Mouse (Mus musculus): ENCODE results near the gene Brap.
"Not testable (repeated sequence)": the region's sequence is repeated elsewhere in the genome, so short reads cannot be mapped to it uniquely, and the experiment has no call there.

Brap gene

GRCm38 (mm10) chr5:121660059-121660896 lies at the start of gene Brap, which contains the start of gene Acad10:
Gene Brap (plus strand): TSS chr5:121660563.
Gene Acad10 (minus strand): TSS chr5:121660514.
- peak; percentile 87 to 90 for DNase-seq

DNA sequence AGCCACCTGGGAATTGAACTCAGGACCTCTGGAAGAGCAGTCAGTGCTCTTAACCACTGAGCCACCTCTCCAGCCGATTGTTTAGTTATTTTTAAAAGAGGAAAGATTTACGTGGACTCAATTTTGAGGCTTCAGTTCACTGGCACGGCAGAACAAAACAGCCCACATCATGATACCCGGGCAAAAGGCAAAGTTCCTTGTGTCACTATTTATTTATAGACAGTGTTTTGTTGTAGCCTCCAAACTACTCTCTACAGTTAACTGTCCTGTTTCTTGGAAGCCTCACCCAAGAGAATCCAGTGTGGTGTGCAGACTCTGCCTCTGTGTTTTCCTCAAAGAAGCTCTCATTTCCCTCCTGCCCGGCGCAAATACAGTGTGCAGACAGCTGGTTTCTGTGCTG lies 48.3 kb upstream of the Brap start:
- no peak for DNase-seq

- not testable (repeated sequence) for DNase-seq
Measured at GRCm38 (mm10) chr5:121614921-121615320, 45.4 kb upstream of the Brap start.

- DNase-seq, result peak; percentile 55 to 56
Measured at GRCm38 (mm10) chr5:121618592-121619513, 41.5 kb upstream of the Brap start, which contains the start of gene Acad12. Gene Acad12 (minus strand): TSS chr5:121618938.

- DNase-seq, result no peak
Measured at GRCm38 (mm10) chr5:121621102-121621501, 39.3 kb upstream of the Brap start.

DNA sequence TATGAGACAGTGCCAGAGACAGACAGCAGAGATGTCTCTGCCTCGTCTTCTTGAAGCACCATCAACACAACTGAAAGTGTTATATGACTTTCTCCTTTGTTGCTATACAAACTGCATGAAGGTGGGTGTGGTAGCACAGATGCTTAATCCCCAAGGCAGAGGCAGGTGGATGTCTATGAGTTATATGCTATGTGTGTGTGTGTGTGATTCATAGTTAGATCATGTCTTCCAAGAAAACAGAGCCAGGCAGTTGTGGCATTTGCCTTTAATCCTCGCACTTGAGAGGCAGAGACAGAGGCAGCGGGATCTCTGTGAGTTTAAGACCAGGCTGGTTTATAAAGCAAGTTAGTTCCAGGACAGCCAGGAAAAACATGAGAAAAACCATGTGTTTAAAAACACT lies 37.1 kb upstream of the Brap start:
- DNase-seq, result no peak

DNA sequence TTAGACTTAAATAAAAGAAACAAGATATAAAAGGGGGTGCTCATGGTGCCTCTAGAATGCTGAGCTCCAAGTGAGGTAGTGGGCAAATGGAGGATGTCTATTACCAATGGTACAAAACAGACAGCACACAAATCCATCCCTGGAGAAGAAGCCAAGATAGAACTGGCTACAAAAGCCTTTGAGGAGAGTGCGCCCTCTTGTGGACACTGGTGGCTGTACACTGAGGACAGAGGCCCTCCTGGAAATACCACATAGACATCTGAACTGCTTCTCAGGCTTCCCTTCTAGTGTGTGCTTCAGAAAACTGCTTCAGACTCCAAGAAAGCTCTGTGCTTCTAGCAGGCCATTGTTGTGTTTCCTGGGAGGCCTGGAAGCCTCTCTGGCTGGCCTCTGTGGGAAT lies 32.5 kb upstream of the Brap start:
- DNase-seq, result peak; percentile 38 to 43

DNA sequence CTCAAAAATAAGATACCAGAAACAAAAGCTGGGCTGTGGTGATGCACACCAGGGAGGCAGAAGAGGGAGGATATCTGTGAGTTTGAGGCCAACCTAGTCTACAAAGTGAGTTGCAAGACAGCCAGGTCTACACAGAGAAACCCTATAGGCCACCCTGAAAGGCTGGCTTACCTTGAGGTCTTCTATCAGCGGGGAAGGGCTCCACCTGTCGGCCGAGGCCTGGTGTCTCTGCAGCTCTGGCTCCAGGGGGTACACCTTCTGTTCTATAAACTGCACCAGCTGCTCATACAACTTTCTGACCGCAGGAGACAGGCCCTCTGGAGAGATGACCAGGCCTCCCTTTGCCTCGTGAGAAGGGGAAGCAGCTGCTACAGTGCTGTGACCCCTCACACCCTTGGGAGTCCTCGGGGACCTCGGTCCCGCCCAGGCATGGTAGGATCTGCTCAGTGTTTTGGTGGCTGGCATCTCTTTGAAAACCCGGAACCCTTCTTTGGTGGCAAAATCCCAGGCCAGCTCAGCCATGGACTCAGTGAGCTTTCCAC lies 29.2 kb upstream of the Brap start:
- not testable (repeated sequence) for DNase-seq

DNA sequence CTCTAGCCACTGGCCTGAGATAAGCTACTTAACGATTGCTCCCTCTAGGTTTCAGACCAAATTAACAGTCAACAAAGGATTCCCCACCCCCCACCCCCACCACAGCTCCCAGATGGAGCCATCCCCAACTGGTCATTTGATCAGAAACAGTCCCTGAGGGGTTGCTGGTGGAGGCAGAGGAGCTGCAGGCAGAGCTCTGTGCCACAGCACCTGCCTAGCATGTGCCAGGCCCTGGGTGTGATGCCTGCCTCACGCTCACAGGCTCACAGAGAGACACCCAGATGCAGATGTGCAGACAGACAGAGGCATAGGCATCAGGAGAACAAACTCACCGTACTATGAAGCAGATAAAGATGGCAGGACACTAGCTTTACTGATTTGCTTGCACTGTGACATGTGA lies 27.6 kb upstream of the Brap start:
- DNase-seq, result no peak

DNA sequence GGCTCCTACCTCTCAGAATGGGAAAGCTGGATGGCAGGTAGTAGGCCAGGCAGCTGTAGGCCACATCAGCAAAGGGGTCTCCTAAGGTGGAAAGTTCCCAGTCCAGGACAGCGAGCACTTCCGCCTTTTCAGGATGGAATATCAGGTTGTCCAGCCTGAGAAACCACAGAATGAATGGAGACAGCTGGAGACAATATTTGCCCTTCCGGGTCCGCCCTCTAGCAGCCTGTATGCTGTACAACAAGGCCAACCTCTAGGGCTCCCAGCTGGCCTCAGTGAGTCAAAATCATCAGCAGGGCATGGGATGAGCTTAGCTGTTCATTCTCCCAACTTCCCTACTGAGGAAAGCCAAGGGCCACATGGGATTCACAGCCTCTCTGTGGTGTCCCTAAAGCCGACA lies 25.7 kb upstream of the Brap start:
- DNase-seq, result no peak

GRCm38 (mm10) chr5:121637296-121637695 lies 23.1 kb upstream of the Brap start:
- no peak for DNase-seq

- no peak for DNase-seq
Measured at GRCm38 (mm10) chr5:121639601-121640000, 20.8 kb upstream of the Brap start.

DNA sequence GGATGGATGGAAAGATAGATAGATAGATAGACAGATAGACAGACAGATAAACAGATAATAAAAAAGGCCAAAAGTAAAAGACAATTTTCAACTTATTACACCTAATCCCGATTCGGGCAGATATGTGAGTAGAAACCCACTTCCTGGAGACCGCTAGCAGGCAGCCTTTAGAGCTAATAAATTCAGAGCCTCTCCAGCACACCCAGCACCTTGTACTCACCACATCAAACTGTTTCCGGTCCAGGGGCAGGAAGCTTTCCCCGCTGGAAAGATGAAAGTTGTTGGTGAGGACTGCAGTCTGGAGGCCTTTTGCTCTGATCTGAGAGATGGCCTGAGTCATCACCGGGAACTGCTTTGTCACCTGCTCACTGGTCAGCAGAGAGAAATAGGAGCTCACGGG lies 11.2 kb upstream of the Brap start:
- no peak for DNase-seq

GRCm38 (mm10) chr5:121654526-121654925 lies 5.8 kb upstream of the Brap start:
- DNase-seq, result no peak

GRCm38 (mm10) chr5:121656866-121657265 lies 3.5 kb upstream of the Brap start:
- not testable (repeated sequence) for DNase-seq

GRCm38 (mm10) chr5:121657656-121658055 lies 2.7 kb upstream of the Brap start:
- not testable (repeated sequence) for DNase-seq

- no peak for DNase-seq
Measured at GRCm38 (mm10) chr5:121660897-121661254, 513 bp downstream of the Brap start.

DNA sequence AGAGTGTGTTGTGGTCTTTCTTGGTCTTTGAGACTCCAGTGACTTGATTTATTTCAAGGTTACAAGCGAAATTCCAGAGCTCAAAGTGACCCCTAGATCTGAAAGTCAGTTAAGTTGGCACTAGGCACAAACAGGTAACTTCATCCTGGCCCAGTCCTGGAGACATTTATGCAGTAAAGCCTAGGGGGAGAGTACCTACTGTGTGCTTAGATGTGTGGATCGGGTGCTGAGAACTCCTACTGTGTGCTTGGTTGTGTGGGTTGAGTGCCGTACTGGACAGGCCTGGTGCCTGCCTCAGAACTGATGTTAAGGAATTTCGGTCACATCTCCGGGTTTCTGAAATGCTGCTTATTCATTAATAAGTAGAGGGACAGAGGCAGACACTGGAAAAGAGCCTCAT lies 1.1 kb downstream of the Brap start:
- no peak for DNase-seq

DNA sequence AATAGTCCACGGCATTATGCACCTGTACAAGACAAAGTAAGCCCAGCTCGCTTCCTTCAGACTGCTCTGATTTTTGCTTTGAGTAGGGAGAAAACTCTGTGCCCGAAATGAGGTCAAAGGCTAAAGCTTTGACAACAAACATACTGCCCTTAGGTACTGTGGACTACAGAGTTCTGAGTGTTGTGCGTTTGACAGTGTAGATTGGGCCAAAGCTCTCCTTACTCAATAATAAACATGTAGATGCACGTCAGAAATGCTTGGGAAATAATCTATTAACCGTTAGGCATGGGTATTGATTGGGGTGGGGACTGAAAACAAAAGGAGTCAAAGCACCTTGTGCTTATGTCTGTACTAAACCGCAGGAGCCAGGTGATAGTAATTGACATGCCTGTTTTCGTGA lies 3.1 kb downstream of the Brap start:
- DNase-seq, result no peak

GRCm38 (mm10) chr5:121664078-121664477 lies 3.7 kb downstream of the Brap start:
- no peak for DNase-seq

DNA sequence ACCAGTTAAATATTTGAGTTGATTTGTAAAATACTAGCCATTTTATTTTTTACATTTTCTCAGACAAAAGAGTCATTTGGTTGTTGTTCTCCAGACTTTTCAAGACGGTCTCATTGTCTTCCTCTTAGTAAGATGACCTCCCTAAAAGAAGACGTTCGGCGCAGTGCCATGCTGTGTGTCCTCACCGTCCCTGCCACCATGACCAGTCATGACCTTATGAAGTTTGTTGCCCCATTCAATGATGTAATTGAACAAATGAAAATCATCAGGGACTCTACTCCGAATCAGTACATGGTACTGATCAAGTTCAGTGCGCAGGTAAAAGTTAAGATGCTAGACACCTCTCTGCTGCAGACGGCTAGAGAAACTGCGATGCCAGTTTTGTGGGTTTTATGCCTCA lies 4.6 kb downstream of the Brap start:
- DNase-seq, result no peak

DNA sequence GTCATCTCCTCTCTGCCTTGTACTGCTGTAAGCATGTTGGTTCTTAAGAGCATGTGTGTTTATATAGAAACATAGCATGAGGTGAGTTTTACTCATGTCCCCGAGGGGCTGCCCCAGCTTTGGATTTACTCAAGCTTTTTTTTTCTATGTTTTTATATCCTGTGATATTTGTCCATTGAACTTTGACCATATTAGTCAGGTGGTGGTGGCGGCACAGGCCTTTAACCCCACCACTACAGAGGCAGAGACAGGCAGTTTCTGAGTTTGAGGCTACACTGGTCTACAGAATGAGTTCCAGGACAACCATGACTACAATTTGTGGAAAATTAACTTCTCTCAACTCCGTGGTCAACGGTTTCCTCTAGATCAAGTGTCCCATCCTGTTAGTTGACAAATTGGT lies 6.7 kb downstream of the Brap start:
- no peak for DNase-seq

DNA sequence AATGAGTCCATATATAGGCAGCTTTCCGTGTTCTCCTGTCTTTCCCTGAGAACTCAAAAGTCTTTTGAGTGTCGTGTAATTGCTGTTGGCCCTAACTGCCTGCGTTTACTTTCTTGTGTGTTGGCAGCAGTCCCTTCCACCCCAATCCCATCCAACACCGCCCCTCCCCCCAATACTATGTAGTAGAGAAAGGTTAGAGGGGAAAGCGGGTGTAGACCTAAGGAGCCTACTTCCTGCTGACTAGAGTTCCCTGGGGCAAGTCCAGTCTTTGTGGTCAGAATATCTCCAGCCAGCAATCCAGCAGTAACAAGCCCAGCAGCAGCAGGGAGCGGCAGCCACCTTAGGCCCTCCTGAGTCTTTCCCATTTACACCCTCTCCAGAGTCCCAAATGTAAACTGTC lies 8.0 kb downstream of the Brap start:
- no peak for DNase-seq
